Mouse (Mus musculus) MEL (cell line): Measurements from ENCODE around the gene Tmem253. TPM values are rescaled to one million over a fixed set of nuclear protein-coding genes. Genes with fewer than 3 reads are reported as not detected.
A peak's percentile ranks its signal among the peaks of the same experiment; 100 is the strongest.

Experiments
- DNase-seq: peaks from one replicate; pipeline ENCODE4 v3.0.0; 2011; ENCODE audit warnings: low read depth, low spot score
- H3K27ac ChIP-seq: 2 replicates; pipeline ENCODE4 v1.5.1; 2012; ENCODE audit warnings: low read depth, mild to moderate bottlenecking, control low read depth, low read length, moderate library complexity; ENCODE audit not compliant: control insufficient read depth
- H3K27me3 ChIP-seq, 2 experiments: fragments of 150-350 bp in 1 of 2; sonication (generic) in 1 of 2; 2 replicates each; pipeline ENCODE4 v1.6.1; 2012; ENCODE audit warnings: low read length in 2 of 2, mild to moderate bottlenecking in 2 of 2, improper control_type of control experiment in 1 of 2, moderate library complexity in 1 of 2; ENCODE audit not compliant: insufficient read depth in 2 of 2, control insufficient read depth in 1 of 2
- H3K36me3 ChIP-seq, 2 experiments: 2 replicates each; pipeline ENCODE4 v1.6.1; 2012 to 2014; ENCODE audit warnings: low read length in 2 of 2, improper control_type of control experiment in 1 of 2, inconsistent platforms in 1 of 2, mild to moderate bottlenecking in 1 of 2; ENCODE audit not compliant: insufficient read depth in 2 of 2, control insufficient read depth in 1 of 2
- H3K4me1 ChIP-seq, 2 experiments: fragments of 150-350 bp in 1 of 2; sonication (generic) in 1 of 2; 2 replicates each; pipeline ENCODE4 v1.6.1; 2012; ENCODE audit warnings: low read length in 2 of 2, improper control_type of control experiment in 1 of 2, mild to moderate bottlenecking in 1 of 2; ENCODE audit not compliant: insufficient read depth in 2 of 2, control insufficient read depth in 1 of 2
- H3K4me3 ChIP-seq, 2 experiments: fragments of 150-350 bp in 1 of 2; sonication (generic) in 1 of 2; 2 replicates each; pipeline ENCODE4 v1.5.1; 2012; ENCODE audit warnings: low read depth in 2 of 2, low read length in 2 of 2, mild to moderate bottlenecking in 2 of 2, moderate library complexity in 2 of 2, control low read depth in 1 of 2, improper control_type of control experiment in 1 of 2; ENCODE audit not compliant: control insufficient read depth in 1 of 2, insufficient read depth in 1 of 2
- H3K79me2 ChIP-seq: 2 replicates; pipeline ENCODE4 v1.6.1; 2012; ENCODE audit warnings: mild to moderate bottlenecking, low read length, moderate library complexity; ENCODE audit not compliant: control insufficient read depth, poor library complexity, insufficient read depth
- H3K9ac ChIP-seq: 2 replicates; pipeline ENCODE4 v1.6.1; 2012; ENCODE audit warnings: low read depth, mild to moderate bottlenecking, control low read depth, low read length, moderate library complexity; ENCODE audit not compliant: control insufficient read depth, poor library complexity, severe bottlenecking
- H3K9me3 ChIP-seq: fragments of 150-350 bp; sonication (generic); replicated peaks from 2 replicates; pipeline ENCODE4 v1.6.1; 2012; ENCODE audit warnings: mild to moderate bottlenecking, low read length, improper control_type of control experiment, moderate library complexity; ENCODE audit not compliant: insufficient read depth
- BHLHE40 ChIP-seq: IDR thresholded peaks from 2 replicates; pipeline ENCODE4 v1.6.1; 2012; ENCODE audit warnings: low read depth, mild to moderate bottlenecking, inconsistent platforms, low read length, improper control_type of control experiment, borderline replicate concordance
- CHD2 ChIP-seq: IDR thresholded peaks from 2 replicates; pipeline ENCODE4 v1.6.1; 2011; ENCODE audit warnings: low read length, improper control_type of control experiment
- CTCF ChIP-seq, 3 experiments: IDR thresholded peaks in 2 of 3; conservative IDR thresholded peaks in 1 of 3; 2 replicates each; pipeline ENCODE4 v1.5.1; 2011 to 2012; ENCODE audit warnings: low read length in 3 of 3, low read depth in 2 of 3, mild to moderate bottlenecking in 2 of 3, improper control_type of control experiment in 1 of 3, inconsistent platforms in 1 of 3, mixed read lengths in 1 of 3, moderate library complexity in 1 of 3; ENCODE audit not compliant: control insufficient read depth in 1 of 3, insufficient read depth in 1 of 3, poor library complexity in 1 of 3, severe bottlenecking in 1 of 3
- ELF1 ChIP-seq: IDR thresholded peaks from 2 replicates; pipeline ENCODE4 v1.6.1; 2014; ENCODE audit warnings: low read depth, mild to moderate bottlenecking, inconsistent platforms, low read length, improper control_type of control experiment, moderate library complexity
- EP300 ChIP-seq, 2 experiments: IDR thresholded peaks; 2 replicates each; pipeline ENCODE4 v1.6.1; 2011; ENCODE audit warnings: improper control_type of control experiment in 2 of 2, low read length in 2 of 2, low read depth in 1 of 2, mild to moderate bottlenecking in 1 of 2
- GATA1 ChIP-seq: IDR thresholded peaks from 2 replicates; pipeline ENCODE4 v1.6.1; 2011; ENCODE audit warnings: low read depth, low read length, improper control_type of control experiment
- JUND ChIP-seq: IDR thresholded peaks from 2 replicates; pipeline ENCODE4 v1.6.1; 2011; ENCODE audit warnings: low read depth, mild to moderate bottlenecking, improper control_type of control experiment, low read length
- KAT2A ChIP-seq: conservative IDR thresholded peaks from 2 replicates; pipeline ENCODE4 v1.6.1; 2012; ENCODE audit warnings: low read depth, low read length, improper control_type of control experiment, inconsistent platforms
- MAX ChIP-seq: IDR thresholded peaks from 2 replicates; pipeline ENCODE4 v1.6.1; 2011; ENCODE audit warnings: low read length, improper control_type of control experiment
- MXI1 ChIP-seq: IDR thresholded peaks from 2 replicates; pipeline ENCODE4 v1.6.1; 2011; ENCODE audit warnings: mild to moderate bottlenecking, low read depth, low read length, improper control_type of control experiment
- MYC ChIP-seq: IDR thresholded peaks from 2 replicates; pipeline ENCODE4 v1.6.1; 2011; ENCODE audit warnings: low read depth, mild to moderate bottlenecking, low read length, improper control_type of control experiment, moderate library complexity
- NRF1 ChIP-seq: IDR thresholded peaks from 2 replicates; pipeline ENCODE4 v1.6.1; 2014; ENCODE audit warnings: low read depth, mild to moderate bottlenecking, inconsistent platforms, low read length, improper control_type of control experiment, moderate library complexity; ENCODE audit not compliant: poor library complexity, insufficient read depth, severe bottlenecking
- POLR2AphosphoS2 ChIP-seq: IDR thresholded peaks from 2 replicates; pipeline ENCODE4 v1.6.1; 2011; ENCODE audit warnings: low read length, improper control_type of control experiment
- POLR2AphosphoS5 ChIP-seq: IDR thresholded peaks from 2 replicates; pipeline ENCODE4 v1.6.1; 2012; ENCODE audit warnings: low read depth, borderline replicate concordance, mild to moderate bottlenecking, inconsistent platforms, low read length, moderate library complexity, mixed read lengths
- RAD21 ChIP-seq: IDR thresholded peaks from 2 replicates; pipeline ENCODE4 v1.6.1; 2011; ENCODE audit warnings: mild to moderate bottlenecking, low read depth, low read length, improper control_type of control experiment
- SMC3 ChIP-seq: IDR thresholded peaks from 2 replicates; pipeline ENCODE4 v1.6.1; 2011; ENCODE audit warnings: low read depth, low read length, improper control_type of control experiment
- TAL1 ChIP-seq: IDR thresholded peaks from 2 replicates; pipeline ENCODE4 v1.6.1; 2012; ENCODE audit warnings: mild to moderate bottlenecking, inconsistent platforms, low read length, moderate library complexity, mixed read lengths
- TBP ChIP-seq: IDR thresholded peaks from 2 replicates; pipeline ENCODE4 v1.8.0; 2011; ENCODE audit warnings: low read depth, low read length, improper control_type of control experiment
- TCF12 ChIP-seq: IDR thresholded peaks from 2 replicates; pipeline ENCODE4 v1.6.1; 2014; ENCODE audit warnings: low read depth, mild to moderate bottlenecking, inconsistent platforms, low read length, improper control_type of control experiment, moderate library complexity
- UBTF ChIP-seq: IDR thresholded peaks from 2 replicates; pipeline ENCODE4 v1.6.1; 2012; ENCODE audit warnings: low read depth, mild to moderate bottlenecking, inconsistent platforms, low read length, improper control_type of control experiment, moderate library complexity, borderline replicate concordance; ENCODE audit not compliant: insufficient read depth
- USF1 ChIP-seq: IDR thresholded peaks from 2 replicates; pipeline ENCODE4 v1.6.1; 2014; ENCODE audit warnings: low read depth, mild to moderate bottlenecking, inconsistent platforms, low read length, improper control_type of control experiment, moderate library complexity
- USF2 ChIP-seq, 2 experiments: IDR thresholded peaks; 2 replicates each; pipeline ENCODE4 v1.6.1; 2011 to 2012; ENCODE audit warnings: improper control_type of control experiment in 2 of 2, low read length in 2 of 2, borderline replicate concordance in 1 of 2, inconsistent platforms in 1 of 2, low read depth in 1 of 2, mild to moderate bottlenecking in 1 of 2; ENCODE audit not compliant: insufficient read depth in 1 of 2
- ZC3H11A ChIP-seq: IDR thresholded peaks from 2 replicates; pipeline ENCODE4 v1.6.1; 2012; ENCODE audit warnings: low read depth, mild to moderate bottlenecking, inconsistent platforms, low read length, improper control_type of control experiment
- ZNF384 ChIP-seq: IDR thresholded peaks from 2 replicates; pipeline ENCODE4 v1.6.1; 2012; ENCODE audit warnings: low read depth, mild to moderate bottlenecking, inconsistent platforms, low read length, improper control_type of control experiment
- polyA plus RNA-seq, 2 experiments: library from polyadenylated mRNA; stranded (reverse) in 1 of 2; unstranded in 1 of 2; fragments of >175 nt in 1 of 2; fragments of >200 nt in 1 of 2; gene quantifications; 2 replicates each; pipeline versions ENCODE4 v1.2.1 to v1.2.4; 2012; ENCODE audit warnings: low replicate concordance in 2 of 2, low read depth in 1 of 2; ENCODE audit not compliant: insufficient read length in 2 of 2, insufficient read depth in 1 of 2, missing spikeins in 1 of 2
- total RNA-seq: library from RNA; depleted of rRNA; stranded (reverse); fragments of 300-350 nt; gene quantifications from 2 replicates; pipeline ENCODE4 v1.2.3, GENCODE M21; 2012

Gene Tmem253
- total and polyA plus RNA-seq, 3 experiments, result 0.46 to 3.6 TPM; not detected in 1

- no peak overlapping the region for H3K9ac ChIP-seq
- H3K4me1 ChIP-seq, result 0 out of 4 replicates have a peak, but pooled peaks cover 0 to 3% of the 10 kb centered on the region in 2 experiments
- no peaks in the 10 kb centered on the region for H3K79me2 ChIP-seq
- H3K27ac ChIP-seq, result no peak overlapping the region
- no peak overlapping the region for H3K4me3 ChIP-seq
- H3K27me3 ChIP-seq, result no peaks in the 10 kb centered on the region
- no peaks in the 10 kb centered on the region for H3K9me3 ChIP-seq
- TF ChIP-seq TCF12 (no peak), RAD21 (peak; percentile 37), JUND (no peak), ZC3H11A (no peak; the same call in 1 of the 2 replicates), ELF1 (no peak), KAT2A (no peak), POLR2AphosphoS5 (no peak), EP300 (IDR thresholded peaks at IDR 0.05; ENCODE audit: low read depth in 1 of 2, low read length in 2 of 2) (no peak), TAL1 (no peak), CHD2 (no peak), POLR2AphosphoS2 (no peak), SMC3 (peak; percentile 64), UBTF (no peak), CTCF (IDR thresholded peaks at IDR 0.05 in 2 of 3, conservative IDR thresholded peaks at IDR 0.05 in 1 of 3; ENCODE audit: control insufficient read depth in 1 of 3, insufficient read depth in 1 of 3, low read depth in 2 of 3, low read length in 3 of 3, poor library complexity in 1 of 3, severe bottlenecking in 1 of 3) (peak; percentile 43 to 57 (median 56)), TBP (no peak), MYC (no peak), ZNF384 (peak; percentile 68)
- DNase-seq, result peak; percentile 44
- H3K36me3 ChIP-seq, result no peaks in the 10 kb centered on the region; a peak in 1 of 4 replicates
Observed at GRCm38 (mm10) chr14:51996231-51996841, 19.1 kb upstream of the Tmem253 start.

GRCm38 (mm10) chr14:51996866-51997265 is 18.6 kb upstream of the Tmem253 start:
- no peak for DNase-seq
- no peaks in the 10 kb centered on the region for H3K9me3 ChIP-seq
- no peaks in the 10 kb centered on the region; a peak in 1 of 4 replicates for H3K36me3 ChIP-seq

More at GRCm38 (mm10) chr14:51996866-51997265, 18.6 kb upstream of the Tmem253 start:
- Histone ChIP-seq H3K4me1 (0 out of 4 replicates have a peak, but pooled peaks cover 0 to 3% of the 10 kb centered on the region in 2 experiments), H3K27ac (no peak overlapping the region), H3K79me2 (no peaks in the 10 kb centered on the region), H3K4me3 (no peak overlapping the region), H3K9ac (no peak overlapping the region), H3K27me3 (no peaks in the 10 kb centered on the region)
- no peak for TF ChIP-seq NRF1
- TF ChIP-seq UBTF, result no peak
- no peak for TF ChIP-seq MXI1
- no peak for TF ChIP-seq USF1
- TF ChIP-seq TAL1, result no peak
- TF ChIP-seq MAX, result no peak
- no peak for TF ChIP-seq CHD2
- no peak for TF ChIP-seq TBP
- TF ChIP-seq BHLHE40, result no peak
- TF ChIP-seq USF2 (IDR thresholded peaks at IDR 0.05; ENCODE audit: borderline replicate concordance in 1 of 2, insufficient read depth in 1 of 2, low read depth in 1 of 2, low read length in 2 of 2), result no peak
- no peak for TF ChIP-seq SMC3
- no peak for TF ChIP-seq GATA1
